Mouse (Mus musculus): Measurements from ENCODE around the gene Tmem44. TPM values are rescaled to one million over a fixed set of nuclear protein-coding genes. Genes with fewer than 3 reads are reported as not detected.

Tmem44 gene
- polyA plus RNA-seq (2015; fragmentation: Nextera tagmentation; extraction: Ambion mirVana), result 3.2 and 3.8 TPM in 2 replicates

DNA sequence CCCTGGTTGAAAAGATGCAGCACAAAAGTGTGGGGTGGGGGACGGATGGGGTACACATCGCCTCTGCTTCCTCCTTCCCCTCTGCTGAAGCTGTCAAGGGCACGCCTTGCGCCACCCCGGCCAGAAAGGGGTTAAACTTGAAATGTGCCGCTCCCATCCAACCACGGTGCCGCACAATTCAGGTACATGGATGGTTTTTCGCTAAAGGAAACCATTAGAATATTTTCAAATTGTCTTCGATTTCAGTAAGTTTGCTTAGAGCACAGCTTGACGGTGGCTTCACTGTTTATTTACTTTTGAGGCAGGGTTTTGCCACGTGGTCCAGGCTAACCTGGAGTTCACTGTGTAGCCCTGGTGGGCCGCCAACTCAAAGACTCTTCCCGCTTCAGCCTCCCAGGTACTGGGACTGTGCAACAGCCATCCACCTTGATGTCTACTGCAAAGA, at the start of gene Tmem44:
Tmem44 (minus strand) TSS at position 95 of the 445 bp plus-strand sequence.

GRCm38 (mm10) chr16:30599491-30600268, 49.0 kb upstream of the Tmem44 start, which contains the start of gene Fam43a:
Fam43a (plus strand) TSS chr16:30599723.

DNA sequence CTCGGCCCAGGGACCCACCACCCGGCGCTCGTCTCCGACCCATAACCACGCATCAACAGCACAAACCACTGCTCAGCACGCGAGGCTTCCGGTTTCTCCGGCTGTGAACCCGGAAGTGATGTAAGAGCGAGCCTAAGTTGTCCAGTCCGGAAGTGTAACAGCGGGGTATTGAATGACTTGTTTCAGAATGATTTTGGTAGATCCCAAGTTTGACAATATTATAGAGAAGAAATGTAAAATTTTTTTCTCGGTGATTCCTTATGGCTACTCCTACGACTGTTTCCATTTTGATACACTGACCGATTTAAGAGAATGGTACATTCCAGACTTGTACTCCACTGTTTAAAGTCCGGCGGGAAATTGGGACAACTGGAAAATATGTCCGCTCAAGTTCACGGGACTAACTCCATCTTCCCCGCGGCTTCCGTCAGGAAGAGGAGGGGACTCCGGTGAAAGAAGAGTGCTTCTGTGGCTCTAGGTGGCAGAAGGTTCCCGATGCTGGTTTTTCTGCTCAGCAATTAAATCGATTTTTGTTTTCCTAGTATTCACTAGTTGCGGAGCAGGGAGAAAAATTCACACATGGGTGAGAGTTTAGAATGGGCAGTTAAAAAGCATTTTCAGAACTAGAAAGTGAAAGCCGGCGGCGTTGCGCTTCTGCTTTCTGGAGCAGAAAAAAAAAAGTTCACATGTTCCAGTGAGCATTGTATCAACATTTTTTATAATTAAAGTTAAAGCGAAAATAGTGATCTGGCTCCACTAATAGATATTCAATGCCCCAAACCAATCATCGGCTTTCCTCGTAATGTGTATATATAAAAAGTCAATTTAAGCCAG, 37.1 kb upstream of the Tmem44 start, which contains the start of gene Lsg1:
Lsg1 (minus strand) TSS at position 99 of the 834 bp plus-strand sequence.

Other genes starting within 250 kb of the Tmem44 start
- gene Gp5, start 240.1 kb downstream of the Tmem44 start, polyA plus RNA-seq (2015; fragmentation: Nextera tagmentation; extraction: Ambion mirVana), result 0.13 and 0.51 TPM in 2 replicates
- 10.0 and 11.1 TPM in 2 replicates for gene Atp13a3, start 144.9 kb downstream of the Tmem44 start, polyA plus RNA-seq (2015; fragmentation: Nextera tagmentation; extraction: Ambion mirVana)
- gene Lsg1, start 36.8 kb upstream of the Tmem44 start, polyA plus RNA-seq (2015; fragmentation: Nextera tagmentation; extraction: Ambion mirVana), result 28.9 and 30.6 TPM in 2 replicates
- 11.9 and 12.2 TPM in 2 replicates for gene Fam43a, start 48.9 kb upstream of the Tmem44 start, polyA plus RNA-seq (2015; fragmentation: Nextera tagmentation; extraction: Ambion mirVana)

Data from urinary bladder, postnatal 0 days (tissue).